In genomic region chr5:43842576-43843155, GRCm38 (mm10) we compare ENCODE assay signal across 32 mouse cellular contexts. TPM values are rescaled to one million over a fixed set of nuclear protein-coding genes. Genes with fewer than 3 reads are reported as not detected.
A peak's percentile ranks its signal among the peaks of the same experiment; 100 is the strongest.
DNase-seq lines count a peak whose midpoint lies in the region; ATAC-seq and TF ChIP-seq lines count a peak whose summit lies in the region.
"Had no signal": no experiment of that assay in that cellular context is flagged by ENCODE, and none has a peak within 500 bp of the region (broad histone marks: within the 10 kb centered on the region; RNA-seq: fewer than 3 reads in every experiment).

No protein-coding gene starts in this region.

- TF ChIP-seq EP300 in MEL (IDR thresholded peaks at IDR 0.05; ENCODE audit: low read depth in 1 of 2, low read length in 2 of 2): no peak

- no peaks in the 10 kb centered on the region for H3K27me3 ChIP-seq in kidney, embryonic 16.5 days (ENCODE audit: insufficient read depth, low read length)
- no peaks in the 10 kb centered on the region for H3K27me3 ChIP-seq in MEL (ENCODE audit: control insufficient read depth in 1 of 2, insufficient read depth in 2 of 2, low read length in 2 of 2)
- H3K27me3 ChIP-seq: embryonic facial prominence, embryonic 12.5 days; forebrain, embryonic 15.5 days; hindbrain, embryonic 13.5 days; limb, embryonic 13.5 days; midbrain, embryonic 15.5 days; neural tube, embryonic 15.5 days; Patski; stomach, embryonic 15.5 days had no signal

- TF ChIP-seq CTCF in MEL (IDR thresholded peaks at IDR 0.05 in 2 of 3, conservative IDR thresholded peaks at IDR 0.05 in 1 of 3; ENCODE audit: control insufficient read depth in 1 of 3, insufficient read depth in 1 of 3, low read depth in 2 of 3, low read length in 3 of 3, poor library complexity in 1 of 3, severe bottlenecking in 1 of 3): no peak
- no peak for TF ChIP-seq CTCF in embryonic fibroblast, embryonic 13.5 days (IDR thresholded peaks at IDR 0.05; ENCODE audit: borderline replicate concordance, insufficient read depth, low read length)

- H3K79me2 ChIP-seq in MEL (ENCODE audit: control insufficient read depth, insufficient read depth, low read length, poor library complexity): no peaks in the 10 kb centered on the region

- DNase-seq in cerebellum, postnatal 10 days: peak; percentile 9 to 15
- no peak for DNase-seq in cerebellum, postnatal 14 days
- peak; percentile 21 to 30 for DNase-seq in kidney, postnatal 4 days
- peak; percentile 24 for DNase-seq in MEL (ENCODE audit: low read depth, low spot score)
- DNase-seq in cerebellum, postnatal 25 days: no peak
- no peak for DNase-seq in lung, postnatal 10 days
- DNase-seq: adrenal gland, postnatal 25 days; cerebellum, postnatal 36 days; embryo, embryonic 11 days; heart, postnatal 36 days; kidney, postnatal 36 days; right cerebral cortex, postnatal 25 days; thymus, adult 18-20 months; thymus, postnatal 25 days had no signal

- H3K36me3 ChIP-seq in kidney, embryonic 16.5 days (ENCODE audit: insufficient read depth, low read length): no peaks in the 10 kb centered on the region
- no peaks in the 10 kb centered on the region; a peak in 1 of 4 replicates for H3K36me3 ChIP-seq in MEL (ENCODE audit: control insufficient read depth in 1 of 2, insufficient read depth in 2 of 2, low read length in 2 of 2)
- H3K36me3 ChIP-seq: embryonic facial prominence, embryonic 12.5 days; forebrain, embryonic 10.5 days; forebrain, embryonic 15.5 days; hindbrain, embryonic 13.5 days; limb, embryonic 13.5 days; midbrain, embryonic 15.5 days; neural tube, embryonic 15.5 days; stomach, embryonic 15.5 days had no signal

- no peak overlapping the region for H3K9ac ChIP-seq in kidney, embryonic 16.5 days (replicated peaks; ENCODE audit: low read length)
- H3K9ac ChIP-seq in MEL (ENCODE audit: control insufficient read depth, low read depth, low read length, poor library complexity, severe bottlenecking): no peak overlapping the region
- H3K9ac ChIP-seq: embryonic facial prominence, embryonic 12.5 days; forebrain, embryonic 15.5 days; hindbrain, embryonic 13.5 days; limb, embryonic 13.5 days; midbrain, embryonic 15.5 days; neural tube, embryonic 15.5 days; stomach, embryonic 15.5 days had no signal

- 65% methylated on average over 3 of the region's 3 CpGs for WGBS in kidney, embryonic 16.5 days

- no peak overlapping the region for H3K4me2 ChIP-seq in kidney, embryonic 16.5 days (replicated peaks; ENCODE audit: low read depth, low read length)
- H3K4me2 ChIP-seq: embryonic facial prominence, embryonic 12.5 days; forebrain, embryonic 15.5 days; heart, embryonic 11.5 days; hindbrain, embryonic 13.5 days; limb, embryonic 13.5 days; midbrain, embryonic 15.5 days; neural tube, embryonic 15.5 days had no signal

- TF ChIP-seq POLR2A in MEL (IDR thresholded peaks at IDR 0.05; ENCODE audit: control insufficient read depth in 1 of 2, insufficient read depth in 1 of 2, low read depth in 1 of 2, low read length in 2 of 2, poor library complexity in 1 of 2): no peak
- TF ChIP-seq POLR2A in embryonic fibroblast, embryonic 13.5 days (IDR thresholded peaks at IDR 0.05; ENCODE audit: low read depth, low read length): no peak

- H3K4me1 ChIP-seq in kidney, embryonic 16.5 days (ENCODE audit: insufficient read depth, low read length): peaks cover 5% of the 10 kb centered on the region; the same call in 1 of the 2 replicates
- H3K4me1 ChIP-seq in MEL (ENCODE audit: control insufficient read depth in 1 of 2, insufficient read depth in 2 of 2, low read length in 2 of 2): no peaks in the 10 kb centered on the region; a peak in 1 of 4 replicates
- H3K4me1 ChIP-seq in embryonic fibroblast, embryonic 13.5 days (ENCODE audit: control insufficient read depth, insufficient read depth, low read length): peaks cover 2% of the 10 kb centered on the region
- H3K4me1 ChIP-seq: forebrain, embryonic 15.5 days; midbrain, embryonic 15.5 days; neural tube, embryonic 15.5 days; stomach, embryonic 15.5 days had no signal

- no peak for TF ChIP-seq RAD21 in MEL (IDR thresholded peaks at IDR 0.05; ENCODE audit: low read depth, low read length)

- H3K4me3 ChIP-seq in kidney, embryonic 16.5 days (ENCODE audit: low read length): no peak overlapping the region
- H3K4me3 ChIP-seq in MEL (ENCODE audit: control insufficient read depth in 1 of 2, insufficient read depth in 1 of 2, low read depth in 2 of 2, low read length in 2 of 2): no peak overlapping the region
- no peak overlapping the region for H3K4me3 ChIP-seq in embryonic fibroblast, embryonic 13.5 days (ENCODE audit: insufficient read depth, low read length)
- H3K4me3 ChIP-seq: embryonic facial prominence, embryonic 12.5 days; forebrain, embryonic 10.5 days; forebrain, embryonic 15.5 days; hindbrain, embryonic 13.5 days; limb, embryonic 13.5 days; midbrain, embryonic 15.5 days; neural tube, embryonic 15.5 days; stomach, embryonic 15.5 days had no signal

- no peak for ATAC-seq in kidney, embryonic 16.5 days (ENCODE audit: low FRiP score, low TSS enrichment)
- ATAC-seq: forebrain, embryonic 15.5 days; intestine, postnatal 0 days; midbrain, embryonic 15.5 days; Patski had no signal

- H3K27ac ChIP-seq in kidney, embryonic 16.5 days (ENCODE audit: low read length): no peak overlapping the region
- H3K27ac ChIP-seq in MEL (ENCODE audit: control insufficient read depth, low read depth, low read length): no peak overlapping the region
- H3K27ac ChIP-seq in embryonic fibroblast, embryonic 13.5 days (ENCODE audit: insufficient read depth, low read length): peak overlapping the region; percentile 65; the same call in 1 of the 2 replicates
- H3K27ac ChIP-seq: embryonic facial prominence, embryonic 12.5 days; forebrain, embryonic 10.5 days; forebrain, embryonic 15.5 days; hindbrain, embryonic 13.5 days; limb, embryonic 13.5 days; midbrain, embryonic 15.5 days; neural tube, embryonic 15.5 days; stomach, embryonic 15.5 days had no signal

- H3K9me3 ChIP-seq in kidney, embryonic 16.5 days (ENCODE audit: low read length): peaks cover 7% of the 10 kb centered on the region; the same call in 1 of the 2 replicates
- no peaks in the 10 kb centered on the region for H3K9me3 ChIP-seq in MEL (replicated peaks; ENCODE audit: insufficient read depth, low read length)
- H3K9me3 ChIP-seq: forebrain, embryonic 15.5 days; hindbrain, embryonic 13.5 days; midbrain, embryonic 15.5 days; neural tube, embryonic 15.5 days; stomach, embryonic 15.5 days had no signal

TF ChIP-seq in MEL, 35 proteins besides CTCF, POLR2A, EP300 and RAD21:
- TF ChIP-seq POLR2AphosphoS2 (IDR thresholded peaks at IDR 0.05; ENCODE audit: low read length): no peak
- TF ChIP-seq USF1 (IDR thresholded peaks at IDR 0.05; ENCODE audit: low read depth, low read length): no peak
- no peak for TF ChIP-seq TBP (IDR thresholded peaks at IDR 0.05; ENCODE audit: low read depth, low read length)
- TF ChIP-seq GATA1 (IDR thresholded peaks at IDR 0.05; ENCODE audit: low read depth, low read length): no peak
- TF ChIP-seq SIN3A (IDR thresholded peaks at IDR 0.05; ENCODE audit: low read length): no peak
- no peak for TF ChIP-seq MYB (IDR thresholded peaks at IDR 0.05; ENCODE audit: low read depth, low read length)
- TF ChIP-seq KAT2A (conservative IDR thresholded peaks at IDR 0.05; ENCODE audit: low read depth, low read length): no peak
- TF ChIP-seq POLR2AphosphoS5 (IDR thresholded peaks at IDR 0.05; ENCODE audit: borderline replicate concordance, low read depth, low read length): no peak
- no peak for TF ChIP-seq TCF12 (IDR thresholded peaks at IDR 0.05; ENCODE audit: low read depth, low read length)
- no peak for TF ChIP-seq RCOR1 (IDR thresholded peaks at IDR 0.05; ENCODE audit: low read depth, low read length)
- TF ChIP-seq JUND (IDR thresholded peaks at IDR 0.05; ENCODE audit: low read depth, low read length): no peak
- TF ChIP-seq E2F4 (IDR thresholded peaks at IDR 0.05; ENCODE audit: borderline replicate concordance, low read depth, low read length): no peak
- no peak for TF ChIP-seq HCFC1 (IDR thresholded peaks at IDR 0.05; ENCODE audit: low read depth, low read length)
- no peak for TF ChIP-seq MYC (IDR thresholded peaks at IDR 0.05; ENCODE audit: low read depth, low read length)
- no peak for TF ChIP-seq ZC3H11A (IDR thresholded peaks at IDR 0.05; ENCODE audit: low read depth, low read length)
- TF ChIP-seq ZMIZ1 (IDR thresholded peaks at IDR 0.05; ENCODE audit: low read depth, low read length): no peak

RNA-seq across cellular contexts. Expression of gene Fbxl5, which starts 21.2 kb away (rescaled TPM):
- polyA plus RNA-seq in kidney, embryonic 16.5 days (2015; fragmentation: Nextera tagmentation; extraction: Ambion mirVana): 64.5 and 66.6 TPM in 2 replicates
- 25.7 and 29.4 TPM in 2 replicates for total RNA-seq in MEL (2012; rRNA removed)
- 10 to 100 TPM in 1 of 2 experiments, not detected in 1; 22.8 TPM for polyA plus RNA-seq in MEL (2012; ENCODE audit: insufficient read depth in 1 of 2, insufficient read length in 2 of 2, low read depth in 1 of 2, low replicate concordance in 2 of 2, missing spikeins in 1 of 2)
- polyA plus RNA-seq in embryonic fibroblast, embryonic 13.5 days (2011; ENCODE audit: insufficient read length, low read depth, missing spikeins): 38.0 and 41.8 TPM in 2 replicates

RNA-seq across cellular contexts. Expression of gene Bst1, which starts 24.0 kb away (rescaled TPM):
- 0.47 and 1.4 TPM in 2 replicates for polyA plus RNA-seq in kidney, embryonic 16.5 days (2015; fragmentation: Nextera tagmentation; extraction: Ambion mirVana)
- total RNA-seq in MEL (2012; rRNA removed): not detected in 2 replicates
- polyA plus RNA-seq in MEL (2012; ENCODE audit: insufficient read depth in 1 of 2, insufficient read length in 2 of 2, low read depth in 1 of 2, low replicate concordance in 2 of 2, missing spikeins in 1 of 2): not detected
- 0.30 and 0.33 TPM in 2 replicates for polyA plus RNA-seq in embryonic fibroblast, embryonic 13.5 days (2011; ENCODE audit: insufficient read length, low read depth, missing spikeins)
- total RNA-seq: gastrocnemius, adult 8-10 months; layer of hippocampus, postnatal 25 days; left cerebral cortex, adult 8-10 months; left cerebral cortex, postnatal 36 days had no signal
- polyA plus RNA-seq: CD4-positive, CD25-positive, alpha-beta regulatory T cell, adult 4 months; forebrain, embryonic 15.5 days; hindbrain, embryonic 13.5 days; midbrain, embryonic 15.5 days had no signal

RNA-seq across cellular contexts. Expression of gene Cd38, which starts 25.7 kb away (rescaled TPM):
- 35.3 and 37.7 TPM in 2 replicates for polyA plus RNA-seq in kidney, embryonic 16.5 days (2015; fragmentation: Nextera tagmentation; extraction: Ambion mirVana)
- not detected in 2 replicates for total RNA-seq in MEL (2012; rRNA removed)
- not detected for polyA plus RNA-seq in MEL (2012; ENCODE audit: insufficient read depth in 1 of 2, insufficient read length in 2 of 2, low read depth in 1 of 2, low replicate concordance in 2 of 2, missing spikeins in 1 of 2)
- 6.3 and 7.9 TPM in 2 replicates for polyA plus RNA-seq in embryonic fibroblast, embryonic 13.5 days (2011; ENCODE audit: insufficient read length, low read depth, missing spikeins)

Comparison
In these comparisons a context has a peak if more than half of its experiments do, and no peak if none do; other contexts are left out.
1. DNase-seq: peak in cerebellum, postnatal 10 days (2 of 2), kidney, postnatal 4 days (2 of 2) and MEL (single experiment); none in cerebellum, postnatal 14 days (0 of 2), cerebellum, postnatal 25 days (0 of 2) and lung, postnatal 10 days (single experiment).